ENCODE assay signal across 12 mouse cellular contexts in the genomic region with DNA sequence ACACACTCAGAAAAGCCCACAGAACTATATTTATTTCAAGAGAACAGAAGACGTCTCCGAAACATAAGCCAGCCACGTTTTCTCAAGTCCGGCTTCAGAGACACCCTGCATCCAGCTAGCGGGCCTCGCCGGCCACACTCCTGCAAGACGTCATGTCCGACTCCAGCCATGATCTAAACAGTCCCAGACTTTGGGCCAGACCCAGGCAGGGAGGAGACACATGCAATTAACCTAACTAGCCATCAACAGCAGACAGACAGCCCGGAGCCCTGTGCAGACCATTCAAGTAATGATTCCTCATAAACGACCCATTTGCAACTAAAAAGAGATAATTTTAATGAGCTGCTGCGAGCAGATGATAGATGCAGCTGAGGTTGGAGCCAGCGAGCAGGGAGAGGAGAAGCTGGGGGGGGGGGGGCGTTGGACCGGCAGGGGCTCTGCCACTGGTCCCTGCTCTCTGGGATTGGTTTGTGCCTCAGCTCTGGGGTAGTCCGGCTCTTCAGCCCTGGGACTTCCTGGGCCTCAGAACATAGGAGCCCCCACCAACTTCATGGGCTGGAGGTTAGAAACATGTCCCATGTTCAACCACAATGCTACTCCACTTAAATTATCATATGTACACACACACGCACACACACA.
DNase-seq lines count a peak whose midpoint lies in the region; ATAC-seq and TF ChIP-seq lines count a peak whose summit lies in the region.
"Had no signal": no experiment of that assay in that cellular context is flagged by ENCODE, and none has a peak within 500 bp of the region (broad histone marks: within the 10 kb centered on the region; RNA-seq: fewer than 3 reads in every experiment).

No protein-coding gene starts in this region.

- no peak for TF ChIP-seq CTCF in lung, postnatal 0 days (IDR thresholded peaks at IDR 0.05)

- 60% methylated on average over 16 of the region's 17 CpGs for WGBS in hindbrain, embryonic 11.5 days
- WGBS in hindbrain, embryonic 16.5 days = 25% methylated on average over 17 of the region's 17 CpGs
- WGBS in neural tube, embryonic 11.5 days = 52% methylated on average over 17 of the region's 17 CpGs
- WGBS in lung, postnatal 0 days = 35% methylated on average over 14 of the region's 17 CpGs
- WGBS in stomach, embryonic 16.5 days = 39% methylated on average over 15 of the region's 17 CpGs

- peak overlapping the region; percentile 62; the same call in 1 of the 2 replicates for H3K27ac ChIP-seq in hindbrain, embryonic 11.5 days (ENCODE audit: low read depth, low read length)
- no peak overlapping the region for H3K27ac ChIP-seq in hindbrain, embryonic 16.5 days (ENCODE audit: low read depth, low read length)
- 0 out of 2 replicates have a peak overlapping the region, but pooled peaks have one; percentile 34 for H3K27ac ChIP-seq in neural tube, embryonic 11.5 days (ENCODE audit: low read depth, low read length)
- H3K27ac ChIP-seq in lung, postnatal 0 days (ENCODE audit: low read length) = no peak overlapping the region
- peak overlapping the region; percentile 78 for H3K27ac ChIP-seq in stomach, embryonic 16.5 days (ENCODE audit: low read length)

- no peak overlapping the region for H3K9ac ChIP-seq in hindbrain, embryonic 11.5 days (ENCODE audit: low read depth, low read length)
- H3K9ac ChIP-seq in hindbrain, embryonic 16.5 days (ENCODE audit: low read depth, low read length) = no peak overlapping the region
- H3K9ac ChIP-seq in neural tube, embryonic 11.5 days (ENCODE audit: low read length) = no peak overlapping the region
- H3K9ac ChIP-seq in lung, postnatal 0 days (replicated peaks; ENCODE audit: low read depth) = no peak overlapping the region
- H3K9ac ChIP-seq in stomach, embryonic 16.5 days (ENCODE audit: low read length) = no peak overlapping the region; the same call in 1 of the 2 replicates

- no peak overlapping the region for H3K4me2 ChIP-seq in hindbrain, embryonic 11.5 days (replicated peaks; ENCODE audit: low read depth, low read length)
- no peak overlapping the region for H3K4me2 ChIP-seq in hindbrain, embryonic 16.5 days (ENCODE audit: low read length)
- no peak overlapping the region for H3K4me2 ChIP-seq in neural tube, embryonic 11.5 days (ENCODE audit: low read depth)
- H3K4me2 ChIP-seq in lung, postnatal 0 days (replicated peaks; ENCODE audit: low read depth, low read length) = no peak overlapping the region
- H3K4me2 ChIP-seq in stomach, embryonic 16.5 days (ENCODE audit: low read depth, low read length) = 0 out of 2 replicates have a peak overlapping the region, but pooled peaks have one; percentile 12

- DNase-seq in hindbrain, embryonic 11.5 days (ENCODE audit: low spot score) = no peak
- DNase-seq in neural tube, embryonic 11.5 days (ENCODE audit: low spot score) = no peak
- no peak for DNase-seq in neural tube, embryonic 10.5 days (ENCODE audit: extremely low spot score, low spot score)
- DNase-seq in lung, postnatal 0 days (ENCODE audit: low spot score) = peak; percentile 16
- no peak for DNase-seq in cerebellum, adult 11-12 months
- DNase-seq: adrenal gland, postnatal 36 days; B cell, adult 2 months had no signal

- H3K27me3 ChIP-seq in hindbrain, embryonic 11.5 days (ENCODE audit: control insufficient read depth, insufficient read depth, low read length) = peaks cover 8% of the 10 kb centered on the region
- H3K27me3 ChIP-seq in hindbrain, embryonic 16.5 days (replicated peaks; ENCODE audit: control insufficient read depth, insufficient read depth, low read length) = no peaks in the 10 kb centered on the region; the same call in 1 of the 2 replicates
- H3K27me3 ChIP-seq in neural tube, embryonic 11.5 days (ENCODE audit: control insufficient read depth, insufficient read depth, low read length) = 0 out of 2 replicates have a peak, but pooled peaks cover 8% of the 10 kb centered on the region
- H3K27me3 ChIP-seq in lung, postnatal 0 days (replicated peaks; ENCODE audit: insufficient read depth, low read length) = no peaks in the 10 kb centered on the region; the same call in 1 of the 2 replicates
- peaks cover 13% of the 10 kb centered on the region for H3K27me3 ChIP-seq in stomach, embryonic 16.5 days (ENCODE audit: control insufficient read depth, insufficient read depth, low read length)

- no peaks in the 10 kb centered on the region for H3K9me3 ChIP-seq in hindbrain, embryonic 11.5 days (ENCODE audit: control insufficient read depth, low read length)
- H3K9me3 ChIP-seq in hindbrain, embryonic 16.5 days (ENCODE audit: control insufficient read depth, low read length) = no peaks in the 10 kb centered on the region
- no peaks in the 10 kb centered on the region for H3K9me3 ChIP-seq in neural tube, embryonic 11.5 days (ENCODE audit: control insufficient read depth, low read length)
- H3K9me3 ChIP-seq in lung, postnatal 0 days (ENCODE audit: low read length) = no peaks in the 10 kb centered on the region
- no peaks in the 10 kb centered on the region for H3K9me3 ChIP-seq in stomach, embryonic 16.5 days (replicated peaks; ENCODE audit: control insufficient read depth, low read length)
- H3K9me3 ChIP-seq: megakaryocyte, embryonic 14.5 days had no signal

- peaks cover 22% of the 10 kb centered on the region for H3K4me1 ChIP-seq in hindbrain, embryonic 11.5 days (replicated peaks; ENCODE audit: control insufficient read depth, insufficient read depth, low read length)
- peaks cover 33% of the 10 kb centered on the region for H3K4me1 ChIP-seq in hindbrain, embryonic 16.5 days (ENCODE audit: control insufficient read depth, insufficient read depth, low read depth, low read length)
- H3K4me1 ChIP-seq in neural tube, embryonic 11.5 days (ENCODE audit: control insufficient read depth, insufficient read depth, low read length) = peaks cover 42% of the 10 kb centered on the region
- H3K4me1 ChIP-seq in lung, postnatal 0 days (ENCODE audit: insufficient read depth, low read depth, low read length) = no peaks in the 10 kb centered on the region
- H3K4me1 ChIP-seq in stomach, embryonic 16.5 days (ENCODE audit: control insufficient read depth, insufficient read depth, low read length) = peaks cover 18% of the 10 kb centered on the region
- H3K4me1 ChIP-seq: megakaryocyte, embryonic 14.5 days had no signal

- no peak overlapping the region for H3K4me3 ChIP-seq in hindbrain, embryonic 11.5 days (ENCODE audit: low read depth, low read length)
- no peak overlapping the region for H3K4me3 ChIP-seq in hindbrain, embryonic 16.5 days (ENCODE audit: low read length)
- H3K4me3 ChIP-seq in neural tube, embryonic 11.5 days (ENCODE audit: low read depth, low read length) = no peak overlapping the region
- H3K4me3 ChIP-seq in lung, postnatal 0 days (ENCODE audit: low read depth, low read length) = no peak overlapping the region
- H3K4me3 ChIP-seq in stomach, embryonic 16.5 days (replicated peaks; ENCODE audit: low read length) = no peak overlapping the region
- H3K4me3 ChIP-seq: megakaryocyte, embryonic 14.5 days had no signal

- H3K36me3 ChIP-seq in hindbrain, embryonic 11.5 days (ENCODE audit: control insufficient read depth, insufficient read depth, low read length) = no peaks in the 10 kb centered on the region
- H3K36me3 ChIP-seq in hindbrain, embryonic 16.5 days (ENCODE audit: control insufficient read depth, insufficient read depth, low read length) = no peaks in the 10 kb centered on the region
- H3K36me3 ChIP-seq in neural tube, embryonic 11.5 days (ENCODE audit: control insufficient read depth, insufficient read depth, low read length) = no peaks in the 10 kb centered on the region
- H3K36me3 ChIP-seq in lung, postnatal 0 days (ENCODE audit: insufficient read depth, low read length) = no peaks in the 10 kb centered on the region
- H3K36me3 ChIP-seq in stomach, embryonic 16.5 days (ENCODE audit: control insufficient read depth, insufficient read depth, low read length) = no peaks in the 10 kb centered on the region

- TF ChIP-seq EP300 in lung, postnatal 0 days (IDR thresholded peaks at IDR 0.05) = no peak

- 0 out of 2 replicates have a peak, but pooled peaks have one; percentile 26 for ATAC-seq in hindbrain, embryonic 11.5 days (ENCODE audit: low FRiP score)
- ATAC-seq in hindbrain, embryonic 16.5 days = no peak
- no peak for ATAC-seq in neural tube, embryonic 11.5 days (ENCODE audit: insufficient read depth, low FRiP score, low TSS enrichment)
- peak; percentile 28; the same call in 1 of the 2 replicates for ATAC-seq in lung, postnatal 0 days
- peak; percentile 78 for ATAC-seq in stomach, embryonic 16.5 days (ENCODE audit: insufficient read depth, low FRiP score)
- ATAC-seq in erythroblast, adult 5-6 weeks (replicated peaks; ENCODE audit: low FRiP score, poor library complexity, severe bottlenecking) = no peak
- ATAC-seq: Patski had no signal

Comparison
In these comparisons a context has a peak if more than half of its experiments do, and no peak if none do; other contexts are left out.
1. ATAC-seq: peak in hindbrain, embryonic 11.5 days (single experiment), lung, postnatal 0 days (single experiment) and stomach, embryonic 16.5 days (single experiment); none in hindbrain, embryonic 16.5 days (single experiment), neural tube, embryonic 11.5 days (single experiment) and erythroblast, adult 5-6 weeks (single experiment).
2. H3K27ac ChIP-seq: peak in hindbrain, embryonic 11.5 days (single experiment), neural tube, embryonic 11.5 days (single experiment) and stomach, embryonic 16.5 days (single experiment); none in hindbrain, embryonic 16.5 days (single experiment) and lung, postnatal 0 days (single experiment).